Mouse (Mus musculus) hindbrain, embryonic 14.5 days (tissue): Measurements from ENCODE around the gene Crp. TPM values are rescaled to one million over a fixed set of nuclear protein-coding genes. Genes with fewer than 3 reads are reported as not detected.

Experiments
- ATAC-seq: fragments of 200-750 bp; cut with Nextera tagmentation; 2 replicates; pipeline ENCODE4 v1.8.0; 2017; ENCODE audit warnings: moderate number of reproducible peaks, mild to moderate bottlenecking, moderate TSS enrichment, moderate library complexity; ENCODE audit not compliant: low FRiP score
- DNase-seq: peaks from one replicate; pipeline ENCODE4 v3.0.0-alpha.2; 2015; ENCODE audit warnings: low spot score
- H3K27ac ChIP-seq: fragments of 300-500 bp; sonication (generic); 2 replicates; pipeline ENCODE4 v1.5.1; 2014; ENCODE audit warnings: mild to moderate bottlenecking, moderate library complexity
- H3K27me3 ChIP-seq: fragments of 300-500 bp; sonication (generic); 2 replicates; pipeline ENCODE4 v1.6.1; 2014; ENCODE audit warnings: mild to moderate bottlenecking, low read length, mixed read lengths; ENCODE audit not compliant: control insufficient read depth, insufficient read depth
- H3K36me3 ChIP-seq: fragments of 300-500 bp; sonication (generic); replicated peaks from 2 replicates; pipeline ENCODE4 v1.6.1; 2014; ENCODE audit not compliant: control insufficient read depth, insufficient read depth
- H3K4me1 ChIP-seq: fragments of 300-500 bp; sonication (generic); replicated peaks from 2 replicates; pipeline ENCODE4 v1.6.1; 2014; ENCODE audit warnings: antibody characterized with exemption, low read length, mixed read lengths; ENCODE audit not compliant: control insufficient read depth, insufficient read depth
- H3K4me2 ChIP-seq: fragments of 300-500 bp; sonication (generic); replicated peaks from 2 replicates; pipeline ENCODE4 v1.6.1; 2014; ENCODE audit warnings: mild to moderate bottlenecking, moderate library complexity
- H3K4me3 ChIP-seq: fragments of 300-500 bp; sonication (generic); replicated peaks from 2 replicates; pipeline ENCODE4 v1.5.1; 2014; ENCODE audit warnings: mild to moderate bottlenecking, low read length
- H3K9ac ChIP-seq: fragments of 300-500 bp; sonication (generic); 2 replicates; pipeline ENCODE4 v1.6.1; 2014
- H3K9me3 ChIP-seq: fragments of 300-500 bp; sonication (generic); 2 replicates; pipeline ENCODE4 v1.6.1; 2016; ENCODE audit warnings: low read length; ENCODE audit not compliant: control insufficient read depth
- WGBS: fragments of 180-500 bp; shearing (Covaris S2); extraction: QIAGEN DNeasy Blood & Tissue Kit; methylation state at CpG from one replicate; pipeline ENCODE4 v1.1.7; 2014; 5-methylcytosine and 5-hydroxymethylcytosine counted together
- polyA plus RNA-seq: library from polyadenylated mRNA; unstranded; fragments of >200 nt; fragmentation: Nextera tagmentation; extraction: Ambion mirVana; gene quantifications from 2 replicates; pipeline ENCODE4 v1.2.1, GENCODE M21; 2014

The Crp gene
- polyA plus RNA-seq, 1 experiment from 2014 or later = 0.41 TPM

GRCm38 (mm10) chr1:172785886-172786285 lies 88.0 kb downstream of the Crp start:
- 6% methylated on average over 1 of the region's 1 CpGs for WGBS
- no peak overlapping the region for H3K9ac ChIP-seq
- H3K36me3 ChIP-seq = no peaks in the 10 kb centered on the region
- DNase-seq (no peak), ATAC-seq (no peak)
- no peak overlapping the region for H3K4me2 ChIP-seq
- no peaks in the 10 kb centered on the region for H3K4me1 ChIP-seq
- no peaks in the 10 kb centered on the region for H3K27me3 ChIP-seq
- no peak overlapping the region for H3K27ac ChIP-seq
- no peak overlapping the region for H3K4me3 ChIP-seq
- H3K9me3 ChIP-seq = no peaks in the 10 kb centered on the region

GRCm38 (mm10) chr1:172828975-172829374 lies 131.1 kb downstream of the Crp start:
- ATAC-seq (no peak), DNase-seq (no peak)
- 84% methylated on average over 2 of the region's 2 CpGs for WGBS
- no peaks in the 10 kb centered on the region for H3K4me1 ChIP-seq
- no peaks in the 10 kb centered on the region for H3K36me3 ChIP-seq
- H3K27me3 ChIP-seq = no peaks in the 10 kb centered on the region
- no peak overlapping the region for H3K9ac ChIP-seq
- H3K4me3 ChIP-seq = no peak overlapping the region
- no peaks in the 10 kb centered on the region for H3K9me3 ChIP-seq
- H3K27ac ChIP-seq = no peak overlapping the region
- no peak overlapping the region for H3K4me2 ChIP-seq

- Histone ChIP-seq H3K27ac (no peak overlapping the region), H3K27me3 (no peaks in the 10 kb centered on the region), H3K4me2 (no peak overlapping the region), H3K36me3 (no peaks in the 10 kb centered on the region), H3K9ac (no peak overlapping the region), H3K4me1 (no peaks in the 10 kb centered on the region), H3K4me3 (no peak overlapping the region), H3K9me3 (no peaks in the 10 kb centered on the region)
- ATAC-seq (peak; percentile 51; the same call in 1 of the 2 replicates), DNase-seq (no peak)
- WGBS = 28% methylated on average over 2 of the region's 2 CpGs
Measured at GRCm38 (mm10) chr1:172847044-172847761, 149.3 kb downstream of the Crp start.

GRCm38 (mm10) chr1:172848171-172848570 lies 150.3 kb downstream of the Crp start:
- Histone ChIP-seq H3K4me2 (no peak overlapping the region), H3K27ac (no peak overlapping the region), H3K9me3 (no peaks in the 10 kb centered on the region), H3K9ac (no peak overlapping the region), H3K36me3 (no peaks in the 10 kb centered on the region), H3K4me1 (no peaks in the 10 kb centered on the region), H3K4me3 (no peak overlapping the region), H3K27me3 (no peaks in the 10 kb centered on the region)
- ATAC-seq = 0 out of 2 replicates have a peak, but pooled peaks have one; percentile 27
- DNase-seq = no peak
- 87% methylated on average over 2 of the region's 2 CpGs for WGBS

GRCm38 (mm10) chr1:172875265-172875664 lies 177.4 kb downstream of the Crp start:
- DNase-seq = no peak
- Histone ChIP-seq H3K4me2 (no peak overlapping the region), H3K9me3 (no peaks in the 10 kb centered on the region), H3K4me3 (no peak overlapping the region), H3K27ac (no peak overlapping the region), H3K4me1 (no peaks in the 10 kb centered on the region), H3K9ac (no peak overlapping the region), H3K27me3 (no peaks in the 10 kb centered on the region), H3K36me3 (no peaks in the 10 kb centered on the region)
- 92% methylated on average over 4 of the region's 4 CpGs for WGBS
- no peak for ATAC-seq

- H3K9me3 ChIP-seq = no peaks in the 10 kb centered on the region
- no peak overlapping the region for H3K27ac ChIP-seq
- WGBS = 52% methylated on average over 1 of the region's 1 CpGs
- no peaks in the 10 kb centered on the region for H3K36me3 ChIP-seq
- no peak overlapping the region for H3K9ac ChIP-seq
- H3K4me3 ChIP-seq = no peak overlapping the region
- no peak for DNase-seq
- no peak for ATAC-seq
- H3K4me1 ChIP-seq = no peaks in the 10 kb centered on the region
- H3K4me2 ChIP-seq = no peak overlapping the region
- H3K27me3 ChIP-seq = no peaks in the 10 kb centered on the region
Measured at GRCm38 (mm10) chr1:172876675-172877074, 178.8 kb downstream of the Crp start.

Other genes with a start within 250 kb of the Crp start
- 0.15 and 0.26 TPM in 2 replicates for gene Slamf9, start 222.7 kb upstream of the Crp start, polyA plus RNA-seq
- gene Igsf9, start 216.3 kb upstream of the Crp start, polyA plus RNA-seq = 27.6 and 28.5 TPM in 2 replicates
- 53.0 and 62.6 TPM in 2 replicates for gene Tagln2, start 198.0 kb upstream of the Crp start, polyA plus RNA-seq
- 3.7 and 5.5 TPM in 2 replicates for gene Cfap45, start 177.3 kb upstream of the Crp start, polyA plus RNA-seq
- 0.75 and 0.90 TPM in 2 replicates for gene Vsig8, start 142.1 kb upstream of the Crp start, polyA plus RNA-seq
- gene Slamf8, start 107.5 kb upstream of the Crp start, polyA plus RNA-seq = not detected in 2 replicates
- gene Fcrl6, start 95.5 kb upstream of the Crp start, polyA plus RNA-seq = 0.10 and 0.19 TPM in 2 replicates
- 9.5 and 12.7 TPM in 2 replicates for gene Dusp23, start 65.1 kb upstream of the Crp start, polyA plus RNA-seq
- gene Apcs, start 197.0 kb downstream of the Crp start, polyA plus RNA-seq = not detected in 2 replicates